8 mouse cellular contexts compared by ENCODE assay signal in the genomic region with DNA sequence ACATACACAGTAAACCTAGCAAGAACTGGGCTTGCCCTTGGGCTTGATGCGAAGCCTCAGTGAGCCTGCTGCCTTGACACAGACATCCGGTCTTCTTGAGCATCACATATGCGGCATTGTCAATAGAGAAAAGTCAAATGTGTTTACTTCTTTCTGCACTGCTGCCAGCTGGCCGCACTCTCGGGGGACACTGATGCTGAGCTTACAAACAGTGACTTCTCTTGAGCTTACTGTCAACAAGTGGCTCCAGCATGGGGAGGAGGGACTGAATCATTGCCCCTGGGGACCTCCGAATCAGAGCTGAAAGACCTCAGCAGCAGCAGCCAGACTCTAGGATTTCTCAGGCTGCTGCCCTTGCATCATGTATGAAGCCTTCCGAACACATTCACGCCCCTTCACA.
DNase-seq lines count a peak whose midpoint lies in the region; ATAC-seq and TF ChIP-seq lines count a peak whose summit lies in the region.
"Had no signal": no experiment of that assay in that cellular context is flagged by ENCODE, and none has a peak within 500 bp of the region (broad histone marks: within the 10 kb centered on the region; RNA-seq: fewer than 3 reads in every experiment).

No protein-coding gene starts in this region.

- no peak for TF ChIP-seq EP300 in stomach, postnatal 0 days (optimal IDR thresholded peaks at IDR 0.05)

- no peak for ATAC-seq in midbrain, embryonic 14.5 days (ENCODE audit: low FRiP score, low TSS enrichment)
- no peak for ATAC-seq in kidney, postnatal 0 days (replicated peaks; ENCODE audit: low FRiP score, low read depth)
- peak; percentile 61; the same call in 1 of the 2 replicates for ATAC-seq in stomach, postnatal 0 days (ENCODE audit: low FRiP score, low TSS enrichment)

- no peaks in the 10 kb centered on the region for H3K27me3 ChIP-seq in midbrain, embryonic 14.5 days (ENCODE audit: control insufficient read depth, insufficient read depth, low read length)
- H3K27me3 ChIP-seq in midbrain, embryonic 10.5 days (ENCODE audit: low read depth, poor library complexity, severe bottlenecking): no peaks in the 10 kb centered on the region
- no peaks in the 10 kb centered on the region for H3K27me3 ChIP-seq in kidney, postnatal 0 days (ENCODE audit: insufficient read depth, low read length)
- no peaks in the 10 kb centered on the region for H3K27me3 ChIP-seq in stomach, postnatal 0 days (ENCODE audit: control insufficient read depth, insufficient read depth, low read length)
- H3K27me3 ChIP-seq: megakaryocyte, embryonic 14.5 days had no signal

- 0 out of 2 replicates have a peak, but pooled peaks cover 8% of the 10 kb centered on the region for H3K4me1 ChIP-seq in midbrain, embryonic 14.5 days (ENCODE audit: control insufficient read depth, insufficient read depth, low read length)
- H3K4me1 ChIP-seq in midbrain, embryonic 10.5 days: peaks cover 14% of the 10 kb centered on the region
- H3K4me1 ChIP-seq in kidney, postnatal 0 days (replicated peaks; ENCODE audit: insufficient read depth, low read length): no peaks in the 10 kb centered on the region
- H3K4me1 ChIP-seq in stomach, postnatal 0 days (replicated peaks; ENCODE audit: control insufficient read depth, insufficient read depth): no peaks in the 10 kb centered on the region
- H3K4me1 ChIP-seq: megakaryocyte, embryonic 14.5 days had no signal

- no peak overlapping the region for H3K9ac ChIP-seq in midbrain, embryonic 14.5 days (replicated peaks; ENCODE audit: low read length)
- no peak overlapping the region for H3K9ac ChIP-seq in kidney, postnatal 0 days (ENCODE audit: low read depth, low read length)
- H3K9ac ChIP-seq in stomach, postnatal 0 days (ENCODE audit: low read length): no peak overlapping the region

- H3K9me3 ChIP-seq in midbrain, embryonic 14.5 days (ENCODE audit: control insufficient read depth, low read length): no peaks in the 10 kb centered on the region
- H3K9me3 ChIP-seq in midbrain, embryonic 10.5 days (replicated peaks): no peaks in the 10 kb centered on the region
- no peaks in the 10 kb centered on the region for H3K9me3 ChIP-seq in kidney, postnatal 0 days (replicated peaks; ENCODE audit: low read length)
- H3K9me3 ChIP-seq in stomach, postnatal 0 days (ENCODE audit: control insufficient read depth, low read length): no peaks in the 10 kb centered on the region

- no peak overlapping the region for H3K4me3 ChIP-seq in midbrain, embryonic 14.5 days (replicated peaks; ENCODE audit: low read depth, low read length)
- no peak overlapping the region for H3K4me3 ChIP-seq in midbrain, embryonic 10.5 days
- H3K4me3 ChIP-seq in kidney, postnatal 0 days (replicated peaks; ENCODE audit: low read depth, low read length): no peak overlapping the region
- H3K4me3 ChIP-seq in stomach, postnatal 0 days (ENCODE audit: low read depth, low read length): no peak overlapping the region
- H3K4me3 ChIP-seq: megakaryocyte, embryonic 14.5 days had no signal

- no peak overlapping the region for H3K27ac ChIP-seq in midbrain, embryonic 14.5 days (replicated peaks; ENCODE audit: low read depth, low read length)
- H3K27ac ChIP-seq in midbrain, embryonic 10.5 days (replicated peaks): no peak overlapping the region
- no peak overlapping the region for H3K27ac ChIP-seq in kidney, postnatal 0 days
- H3K27ac ChIP-seq in stomach, postnatal 0 days (replicated peaks): no peak overlapping the region

- DNase-seq in midbrain, embryonic 14.5 days: peak; percentile 58
- no peak for DNase-seq in midbrain, embryonic 10.5 days (ENCODE audit: low spot score)
- peak; percentile 45 for DNase-seq in gastrocnemius, postnatal 25 days
- DNase-seq in kidney, postnatal 0 days (ENCODE audit: low spot score): peak; percentile 52
- peak; percentile 18 for DNase-seq in stomach, postnatal 0 days (ENCODE audit: low spot score)
- DNase-seq in thymus, postnatal 4 days: no peak
- no peak for DNase-seq in layer of hippocampus, postnatal 25 days (ENCODE audit: extremely low spot score in 1 of 2, low spot score in 1 of 2)

- WGBS in midbrain, embryonic 14.5 days: 42% methylated on average over 8 of the region's 8 CpGs
- WGBS in midbrain, embryonic 10.5 days: 66% methylated on average over 8 of the region's 8 CpGs
- 51% methylated on average over 8 of the region's 8 CpGs for WGBS in kidney, postnatal 0 days
- 32% methylated on average over 8 of the region's 8 CpGs for WGBS in stomach, postnatal 0 days

- no peaks in the 10 kb centered on the region for H3K36me3 ChIP-seq in midbrain, embryonic 14.5 days (ENCODE audit: control insufficient read depth, insufficient read depth, low read length)
- no peaks in the 10 kb centered on the region for H3K36me3 ChIP-seq in midbrain, embryonic 10.5 days
- H3K36me3 ChIP-seq in kidney, postnatal 0 days (ENCODE audit: insufficient read depth, low read length): no peaks in the 10 kb centered on the region
- H3K36me3 ChIP-seq in stomach, postnatal 0 days (ENCODE audit: control insufficient read depth, insufficient read depth, low read length): no peaks in the 10 kb centered on the region

- no peak for TF ChIP-seq CTCF in kidney, postnatal 0 days (IDR thresholded peaks at IDR 0.05; ENCODE audit: low read depth)
- no peak for TF ChIP-seq CTCF in stomach, postnatal 0 days (IDR thresholded peaks at IDR 0.05; ENCODE audit: low read depth)

- H3K4me2 ChIP-seq in midbrain, embryonic 14.5 days (ENCODE audit: low read length): peak overlapping the region; percentile 7; the same call in 1 of the 2 replicates
- no peak overlapping the region for H3K4me2 ChIP-seq in kidney, postnatal 0 days (ENCODE audit: low read length)
- H3K4me2 ChIP-seq in stomach, postnatal 0 days (replicated peaks; ENCODE audit: low read depth): no peak overlapping the region

Comparison
In these comparisons a context has a peak if more than half of its experiments do, and no peak if none do; other contexts are left out.
1. DNase-seq: peak in midbrain, embryonic 14.5 days (single experiment), gastrocnemius, postnatal 25 days (single experiment), kidney, postnatal 0 days (single experiment) and stomach, postnatal 0 days (single experiment); none in midbrain, embryonic 10.5 days (single experiment), thymus, postnatal 4 days (single experiment) and layer of hippocampus, postnatal 25 days (0 of 2).